Mouse (Mus musculus): Measurements from ENCODE around the gene Man2a2.

Man2a2 gene

GRCm38 (mm10) chr7:80371041-80371751 is at the start of gene Man2a2:
Gene Man2a2 (minus strand): TSS chr7:80371375.
- DNase-seq (ENCODE audit: low spot score) = peak; percentile 92

- no peak for DNase-seq (ENCODE audit: low spot score)
Measured at GRCm38 (mm10) chr7:80420586-80420985, 49.4 kb upstream of the Man2a2 start.

GRCm38 (mm10) chr7:80419278-80419677 is 48.1 kb upstream of the Man2a2 start:
- no peak for DNase-seq (ENCODE audit: low spot score)

DNA sequence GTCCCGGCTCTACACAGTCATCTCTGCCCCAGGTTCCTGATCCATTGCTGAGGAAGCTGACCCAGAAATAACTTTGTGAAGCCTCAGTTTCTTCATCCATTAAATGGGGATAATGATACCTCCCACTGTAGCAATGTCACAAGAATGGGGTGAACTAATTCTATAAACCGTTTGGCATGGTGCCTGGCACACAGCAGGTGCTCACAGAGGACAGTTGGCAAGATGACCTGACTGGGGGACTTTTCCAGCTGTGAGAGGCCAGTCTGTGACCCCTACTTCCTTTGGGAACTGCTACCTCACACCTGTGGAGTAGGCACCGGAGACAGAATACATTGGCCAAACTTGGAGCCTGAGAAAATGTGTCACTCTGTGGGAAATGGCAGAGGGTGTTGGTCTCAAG is 46.9 kb upstream of the Man2a2 start:
- no peak for DNase-seq (ENCODE audit: low spot score)

- no peak for DNase-seq (ENCODE audit: low spot score)
Measured at GRCm38 (mm10) chr7:80417601-80418000, 46.4 kb upstream of the Man2a2 start.

- DNase-seq (ENCODE audit: low spot score) = no peak
Measured at GRCm38 (mm10) chr7:80416969-80417368, 45.8 kb upstream of the Man2a2 start.

DNA sequence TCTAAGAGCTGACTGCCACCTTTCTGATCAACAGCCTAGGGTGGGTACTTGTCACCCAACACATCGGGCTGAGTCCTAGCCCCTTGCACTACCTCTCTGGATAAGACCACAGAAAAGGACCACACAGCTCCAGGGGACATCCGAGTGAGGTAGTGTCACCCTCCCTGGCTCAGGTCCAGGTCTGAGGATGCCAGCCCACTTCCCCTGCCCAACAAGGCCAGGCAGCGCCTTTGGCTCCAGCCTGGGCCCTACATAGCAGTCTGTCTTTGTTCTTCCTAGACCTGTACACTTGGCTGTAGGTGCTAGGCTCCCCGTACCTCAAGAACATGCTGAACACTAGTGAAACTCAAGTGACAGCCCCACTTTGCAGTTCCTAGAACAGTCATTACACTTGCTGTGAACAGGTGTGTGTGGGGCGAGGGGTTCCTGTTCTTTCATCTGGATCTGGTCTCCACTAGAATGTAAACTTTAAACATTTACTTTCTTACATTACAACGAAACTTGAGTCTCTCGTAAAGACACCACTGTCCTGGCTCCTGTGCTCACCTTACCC is 43.2 kb upstream of the Man2a2 start:
- DNase-seq (ENCODE audit: low spot score) = no peak

GRCm38 (mm10) chr7:80413512-80414302 is 42.5 kb upstream of the Man2a2 start:
- no peak for DNase-seq (ENCODE audit: low spot score)

DNA sequence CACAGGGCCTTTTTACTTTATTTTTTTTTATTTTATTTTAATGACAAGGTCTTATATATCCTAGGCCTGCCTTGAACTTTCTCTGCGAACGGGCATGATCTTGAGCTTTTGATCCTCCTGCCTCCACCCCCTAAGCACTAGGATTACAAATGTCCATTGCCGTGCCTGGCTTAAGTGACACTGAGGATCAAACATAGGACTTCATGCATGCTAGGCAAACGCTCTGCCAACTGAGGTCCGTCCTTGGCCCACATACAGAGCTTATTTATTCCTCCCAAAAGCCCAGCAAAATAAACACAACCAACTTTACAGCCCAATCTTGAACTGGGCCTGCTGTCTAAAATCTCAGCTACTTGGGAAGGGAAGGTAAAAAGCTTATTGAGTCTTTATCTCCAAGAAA is 41.6 kb upstream of the Man2a2 start:
- DNase-seq (ENCODE audit: low spot score) = no peak

DNA sequence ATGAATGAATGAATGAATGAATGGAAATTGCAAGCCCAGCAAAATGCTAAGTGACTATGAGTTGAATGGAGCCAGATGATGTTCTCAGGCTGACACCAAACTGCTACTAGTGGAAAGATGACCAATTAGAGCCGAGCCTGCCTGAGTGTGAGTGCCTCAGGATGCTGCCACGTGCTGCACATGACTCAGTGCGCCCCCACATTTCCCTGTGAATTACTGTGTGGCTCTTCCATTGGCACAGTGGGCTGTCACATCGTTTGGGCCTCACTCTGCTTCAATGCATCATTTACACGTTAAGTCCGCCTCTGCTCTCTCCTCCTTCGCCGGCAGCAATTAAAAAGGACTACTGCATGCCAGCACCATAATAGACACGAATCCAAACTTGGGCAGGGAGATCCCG is 41.1 kb upstream of the Man2a2 start:
- no peak for DNase-seq (ENCODE audit: low spot score)

- DNase-seq (ENCODE audit: low spot score) = no peak
Measured at GRCm38 (mm10) chr7:80410380-80410779, 39.2 kb upstream of the Man2a2 start.

GRCm38 (mm10) chr7:80407712-80408111 is 36.5 kb upstream of the Man2a2 start:
- DNase-seq (ENCODE audit: low spot score) = no peak

DNA sequence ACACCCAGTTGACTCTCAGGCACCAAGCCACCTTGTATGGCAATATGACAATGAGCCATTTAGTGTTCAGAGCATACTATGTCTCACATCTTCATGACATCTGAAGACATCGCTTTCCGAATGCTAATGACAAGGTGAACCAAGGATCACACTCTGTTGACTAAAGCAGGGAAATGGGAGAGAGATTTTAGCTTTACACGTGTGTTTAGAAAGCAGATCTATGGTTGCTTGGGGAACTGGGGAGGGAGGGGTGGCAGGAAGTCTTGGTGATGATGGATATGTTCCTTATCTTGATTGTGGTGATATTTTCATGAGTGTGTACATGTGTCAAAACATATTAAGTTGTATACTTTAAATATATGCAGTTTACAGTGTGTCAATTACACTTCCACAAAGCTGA is 35.0 kb upstream of the Man2a2 start:
- no peak for DNase-seq (ENCODE audit: low spot score)

DNA sequence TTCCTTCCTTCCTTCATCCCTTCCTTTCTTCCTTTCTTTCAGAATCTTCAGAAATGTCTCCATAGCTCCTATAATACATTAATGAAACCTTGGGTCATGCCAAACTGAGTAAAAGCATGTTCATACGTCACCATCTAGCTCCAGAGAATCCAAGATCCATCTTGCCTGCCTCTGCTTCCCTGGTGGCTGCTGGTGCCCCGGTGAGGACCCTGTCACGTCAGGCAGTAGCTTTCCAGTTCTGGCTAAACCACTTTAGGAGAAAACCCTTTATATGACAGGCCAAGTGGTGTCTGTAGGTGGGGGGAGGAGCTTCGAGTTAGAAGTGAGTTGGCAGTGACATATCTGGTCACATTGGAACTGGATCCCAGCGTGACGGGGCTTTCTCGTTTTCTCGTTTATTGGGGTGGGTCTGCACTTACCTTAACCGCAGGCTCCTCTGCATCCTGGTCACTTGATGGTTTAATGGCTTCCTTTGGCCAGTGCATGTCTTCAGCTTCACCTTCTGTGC is 34.1 kb upstream of the Man2a2 start, which contains the start of gene Furin:
Gene Furin, minus strand, starts transcription at position 249 of the 508 bp plus-strand sequence.
- no peak for DNase-seq (ENCODE audit: low spot score)

- DNase-seq (ENCODE audit: low spot score) = no peak
Measured at GRCm38 (mm10) chr7:80404101-80404894, 33.1 kb upstream of the Man2a2 start.

GRCm38 (mm10) chr7:80403551-80403950 is 32.4 kb upstream of the Man2a2 start:
- peak; percentile 85 for DNase-seq (ENCODE audit: low spot score)

DNA sequence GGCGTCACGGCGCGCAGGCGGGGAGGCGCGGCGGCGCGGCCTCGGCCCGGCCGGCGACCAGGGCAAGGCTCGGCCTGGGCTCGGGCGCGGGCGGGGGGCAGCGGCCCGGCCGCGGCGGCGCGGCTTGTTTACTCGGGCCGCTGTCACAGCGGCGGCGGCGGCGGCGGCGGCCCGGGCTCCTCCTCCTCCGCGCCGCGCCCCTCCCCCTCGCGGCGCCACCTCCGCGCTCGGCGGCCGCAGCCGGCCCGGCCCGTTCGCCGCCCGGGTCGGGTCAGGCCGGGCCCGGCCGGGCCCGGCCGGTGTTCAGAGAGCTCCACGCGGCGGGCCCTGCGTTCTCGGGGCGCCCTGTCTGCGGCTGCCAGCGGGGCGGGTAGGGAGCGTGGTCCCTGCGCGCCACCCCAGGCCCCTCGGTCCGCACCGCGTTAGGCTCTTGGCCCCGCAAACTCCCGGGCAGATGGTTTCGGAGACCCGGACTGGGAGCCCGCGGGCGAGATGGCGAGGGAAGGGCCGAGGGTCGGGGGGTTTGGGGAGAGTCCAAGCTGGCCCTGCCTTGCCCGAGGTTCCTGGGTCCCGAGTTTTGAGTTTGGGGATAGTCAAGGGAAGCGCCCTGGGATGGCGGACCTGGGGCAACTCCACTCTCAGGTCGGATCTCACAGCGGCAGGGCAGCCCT is 31.6 kb upstream of the Man2a2 start:
- peak; percentile 85 for DNase-seq (ENCODE audit: low spot score)

GRCm38 (mm10) chr7:80401860-80402641 is 30.9 kb upstream of the Man2a2 start:
- DNase-seq (ENCODE audit: low spot score) = peak; percentile 71

- no peak for DNase-seq (ENCODE audit: low spot score)
Measured at GRCm38 (mm10) chr7:80401041-80401859, 30.1 kb upstream of the Man2a2 start.

GRCm38 (mm10) chr7:80400571-80400970 is 29.4 kb upstream of the Man2a2 start:
- DNase-seq (ENCODE audit: low spot score) = no peak

Data from testis, postnatal 10 days (tissue).